8 mouse cellular contexts compared by ENCODE assay signal in genomic region chr11:115933747-115934110, GRCm38 (mm10). TPM values are rescaled to one million over a fixed set of nuclear protein-coding genes. Genes with fewer than 3 reads are reported as not detected.
DNase-seq lines count a peak whose midpoint lies in the region; ATAC-seq and TF ChIP-seq lines count a peak whose summit lies in the region.

No protein-coding gene starts in this region.

- peak overlapping the region; percentile 81 for H3K9ac ChIP-seq in forebrain, embryonic 16.5 days (replicated peaks; ENCODE audit: low read depth, low read length)
- H3K9ac ChIP-seq in liver, postnatal 0 days (replicated peaks) = peak overlapping the region; percentile 82

- no peak for TF ChIP-seq CTCF in liver, postnatal 0 days (IDR thresholded peaks at IDR 0.05; ENCODE audit: low read depth)

- peak; percentile 34; the same call in 1 of the 2 replicates for ATAC-seq in frontal cortex, adult (ENCODE audit: low TSS enrichment)
- ATAC-seq in CD4-positive, CD25-positive, alpha-beta regulatory T cell, adult 4 months = peak; percentile 12
- peak; percentile 59 for ATAC-seq in forebrain, embryonic 16.5 days
- peak; percentile 43 for ATAC-seq in liver, postnatal 0 days

- no peak for DNase-seq in frontal cortex, postnatal 14 days (ENCODE audit: low spot score in 2 of 2)
- DNase-seq in liver, postnatal 0 days = no peak
- no peak for DNase-seq in B cell, adult 2 months
- no peak for DNase-seq in adrenal gland, postnatal 14 days
- DNase-seq in left cerebral cortex, adult 8-10 months (ENCODE audit: low spot score in 2 of 2) = no peak

- peaks cover 9% of the 10 kb centered on the region for H3K36me3 ChIP-seq in forebrain, embryonic 16.5 days (ENCODE audit: control insufficient read depth, insufficient read depth)
- H3K36me3 ChIP-seq in liver, postnatal 0 days (replicated peaks; ENCODE audit: insufficient read depth, low read length) = peaks cover 25% of the 10 kb centered on the region

- peak overlapping the region; percentile 91 for H3K4me2 ChIP-seq in forebrain, embryonic 16.5 days (ENCODE audit: low read length)
- peak overlapping the region; percentile 88 for H3K4me2 ChIP-seq in liver, postnatal 0 days (ENCODE audit: low read depth, low read length)

- peak overlapping the region; percentile 92 for H3K4me3 ChIP-seq in forebrain, embryonic 16.5 days (replicated peaks; ENCODE audit: low read length)
- H3K4me3 ChIP-seq in liver, postnatal 0 days (ENCODE audit: low read depth, low read length) = peak overlapping the region; percentile 88

- H3K4me1 ChIP-seq in forebrain, embryonic 16.5 days (replicated peaks; ENCODE audit: control insufficient read depth, insufficient read depth, low read length) = peaks cover 27% of the 10 kb centered on the region
- H3K4me1 ChIP-seq in liver, postnatal 0 days (ENCODE audit: insufficient read depth) = peaks cover 18% of the 10 kb centered on the region

- H3K9me3 ChIP-seq in forebrain, embryonic 16.5 days (ENCODE audit: control insufficient read depth, low read length) = no peaks in the 10 kb centered on the region
- no peaks in the 10 kb centered on the region for H3K9me3 ChIP-seq in liver, postnatal 0 days (ENCODE audit: low read length)

- no peak for TF ChIP-seq EP300 in liver, postnatal 0 days (IDR thresholded peaks at IDR 0.05; ENCODE audit: low read depth)

- no peaks in the 10 kb centered on the region for H3K27me3 ChIP-seq in forebrain, embryonic 16.5 days (replicated peaks; ENCODE audit: control insufficient read depth, insufficient read depth, low read length)
- H3K27me3 ChIP-seq in liver, postnatal 0 days (ENCODE audit: insufficient read depth, low read length) = no peaks in the 10 kb centered on the region

- H3K27ac ChIP-seq in forebrain, embryonic 16.5 days (ENCODE audit: low read length) = peak overlapping the region; percentile 65; the same call in 1 of the 2 replicates
- H3K27ac ChIP-seq in liver, postnatal 0 days (ENCODE audit: low read depth) = peak overlapping the region; percentile 52; the same call in 1 of the 2 replicates

- WGBS in forebrain, embryonic 16.5 days = under 1% methylated on average over 16 of the region's 16 CpGs
- under 1% methylated on average over 16 of the region's 16 CpGs for WGBS in liver, postnatal 0 days (ENCODE audit: insufficient replicate concordance)

RNA-seq across cellular contexts. Expression of gene Recql5, which starts 0.5 kb away (rescaled TPM):
- 10 to 100 TPM; 21.9 to 41.9 TPM for polyA plus RNA-seq in CD4-positive, CD25-positive, alpha-beta regulatory T cell, adult 4 months (2017; shearing (Covaris generic))
- 25.6 and 26.0 TPM in 2 replicates for polyA plus RNA-seq in forebrain, embryonic 16.5 days (2015; fragmentation: Nextera tagmentation; extraction: Ambion mirVana)
- 4.2 and 6.1 TPM in 2 replicates for polyA plus RNA-seq in liver, postnatal 0 days (2015; fragmentation: Nextera tagmentation; extraction: Ambion mirVana)
- total RNA-seq in adrenal gland, postnatal 14 days (2021) = 18.3 and 22.3 TPM in 2 replicates
- total RNA-seq in left cerebral cortex, adult 8-10 months (2022) = 10 to 100 TPM; 23.5 to 33.0 (median 25.2) TPM

RNA-seq across cellular contexts. Expression of gene Sap30bp, which starts 0.6 kb away (rescaled TPM):
- 10 to 100 TPM; 42.0 to 46.9 TPM for polyA plus RNA-seq in CD4-positive, CD25-positive, alpha-beta regulatory T cell, adult 4 months (2017; shearing (Covaris generic))
- polyA plus RNA-seq in forebrain, embryonic 16.5 days (2015; fragmentation: Nextera tagmentation; extraction: Ambion mirVana) = 56.2 and 60.7 TPM in 2 replicates
- 12.7 and 15.4 TPM in 2 replicates for polyA plus RNA-seq in liver, postnatal 0 days (2015; fragmentation: Nextera tagmentation; extraction: Ambion mirVana)
- total RNA-seq in adrenal gland, postnatal 14 days (2021) = 40.9 and 42.9 TPM in 2 replicates
- total RNA-seq in left cerebral cortex, adult 8-10 months (2022) = 10 to 100 TPM; 42.0 to 61.0 (median 55.7) TPM

RNA-seq across cellular contexts. Expression of gene Smim6, which starts 21.9 kb away (rescaled TPM):
- 1 to 10 TPM; 1.9 to 2.8 TPM for polyA plus RNA-seq in CD4-positive, CD25-positive, alpha-beta regulatory T cell, adult 4 months (2017; shearing (Covaris generic))
- 0.93 and 0.95 TPM in 2 replicates for polyA plus RNA-seq in forebrain, embryonic 16.5 days (2015; fragmentation: Nextera tagmentation; extraction: Ambion mirVana)
- 1.9 TPM in 2 replicates for polyA plus RNA-seq in liver, postnatal 0 days (2015; fragmentation: Nextera tagmentation; extraction: Ambion mirVana)
- not detected in 2 replicates for total RNA-seq in adrenal gland, postnatal 14 days (2021)
- not detected for total RNA-seq in left cerebral cortex, adult 8-10 months (2022)

RNA-seq across cellular contexts. Expression of gene Smim5, which starts 34.0 kb away (rescaled TPM):
- 1 to 10 TPM in 1 of 2 experiments, under 1 TPM in 1; 0.94 to 1.5 TPM for polyA plus RNA-seq in CD4-positive, CD25-positive, alpha-beta regulatory T cell, adult 4 months (2017; shearing (Covaris generic))
- polyA plus RNA-seq in forebrain, embryonic 16.5 days (2015; fragmentation: Nextera tagmentation; extraction: Ambion mirVana) = 1.2 and 1.8 TPM in 2 replicates
- polyA plus RNA-seq in liver, postnatal 0 days (2015; fragmentation: Nextera tagmentation; extraction: Ambion mirVana) = 16.8 and 21.5 TPM in 2 replicates
- 0.82 and 1.3 TPM in 2 replicates for total RNA-seq in adrenal gland, postnatal 14 days (2021)
- total RNA-seq in left cerebral cortex, adult 8-10 months (2022) = 1 to 10 TPM in 1 of 4 experiments, under 1 TPM in 2, not detected in 1; 0.78 to 1.6 (median 0.95) TPM

RNA-seq across cellular contexts. Expression of gene Itgb4, which starts 40.8 kb away (rescaled TPM):
- not detected for polyA plus RNA-seq in CD4-positive, CD25-positive, alpha-beta regulatory T cell, adult 4 months (2017; shearing (Covaris generic))
- polyA plus RNA-seq in forebrain, embryonic 16.5 days (2015; fragmentation: Nextera tagmentation; extraction: Ambion mirVana) = 0.67 and 0.80 TPM in 2 replicates
- polyA plus RNA-seq in liver, postnatal 0 days (2015; fragmentation: Nextera tagmentation; extraction: Ambion mirVana) = 0.21 and 0.34 TPM in 2 replicates
- 3.6 and 4.4 TPM in 2 replicates for total RNA-seq in adrenal gland, postnatal 14 days (2021)
- 10 to 100 TPM in 3 of 4 experiments, 1 to 10 TPM in 1; 9.4 to 13.4 (median 11.3) TPM for total RNA-seq in left cerebral cortex, adult 8-10 months (2022)
